Mouse (Mus musculus) liver, embryonic 14.5 days (tissue): Measurements from ENCODE around the gene Mpdu1.

Experiments
- CTCF ChIP-seq: IDR thresholded peaks from 2 replicates; pipeline ENCODE4 v1.5.1; 2016; ENCODE audit warnings: antibody characterized with exemption, low read depth, control low read depth
- EP300 ChIP-seq: IDR thresholded peaks from 2 replicates; pipeline ENCODE4 v1.6.1; 2016; ENCODE audit warnings: antibody characterized with exemption, low read depth

DNA sequence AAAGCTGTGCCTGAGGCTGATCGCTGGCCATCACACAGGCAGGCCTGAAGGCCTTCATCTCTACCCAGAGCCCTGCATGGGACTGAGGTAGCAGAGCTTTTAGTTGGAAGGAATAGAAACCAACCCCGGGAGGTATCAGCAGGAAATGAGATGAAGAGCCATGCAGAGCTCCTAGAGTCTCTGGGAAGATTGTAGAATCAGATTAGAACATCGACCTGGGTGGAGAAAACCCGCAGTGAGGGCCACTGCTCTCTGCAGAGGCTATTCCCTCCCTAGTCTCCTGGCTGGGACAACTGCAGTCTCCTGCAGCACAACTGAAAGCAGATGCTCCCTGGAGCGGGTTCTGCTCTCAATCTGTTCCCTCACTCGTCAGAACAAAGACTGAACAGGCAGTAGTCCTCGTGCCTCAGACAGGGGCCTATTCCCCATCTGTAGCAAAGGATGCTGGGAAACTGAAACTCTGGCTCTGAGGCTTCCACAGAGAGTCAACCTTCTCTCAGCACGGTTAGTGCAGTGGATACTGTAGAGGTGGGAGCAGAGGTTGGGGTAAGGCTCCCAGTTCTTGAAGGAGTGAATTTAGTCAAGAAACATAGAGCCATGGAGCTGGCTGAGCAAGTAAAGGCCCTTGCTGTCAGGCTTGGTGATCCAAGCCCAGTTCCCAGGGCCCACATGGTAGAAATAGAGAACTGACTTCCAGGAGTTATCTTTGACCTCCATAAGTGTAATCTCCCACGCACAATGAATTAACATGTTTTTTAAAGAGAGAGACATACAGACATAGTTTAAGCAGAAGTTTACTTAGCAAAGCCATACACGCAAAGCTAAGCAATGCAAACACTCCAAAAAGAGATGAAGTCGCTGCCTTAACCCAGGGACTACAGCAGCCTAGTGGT is 47.4 kb upstream of the Mpdu1 start:
- TF ChIP-seq CTCF (no peak), EP300 (peak; percentile 43)
